Mouse (Mus musculus) heart, adult 2 months (tissue): ENCODE measurements around the gene Aass. TPM values are rescaled to one million over a fixed set of nuclear protein-coding genes. Genes with fewer than 3 reads are reported as not detected.
"Not testable (repeated sequence)": the region's sequence is repeated elsewhere in the genome, so short reads cannot be mapped to it uniquely, and the experiment has no call there.

Source experiments
- DNase-seq, 2 experiments: peaks; one replicate each; pipeline ENCODE4 v3.0.0; 2021
- H3K27ac ChIP-seq: fragments of 200-600 bp; 2 replicates; pipeline ENCODE4 v1.8.1; 2022
- H3K27me3 ChIP-seq: fragments of 200-500 bp; 2 replicates; pipeline ENCODE4 v1.6.1; 2012; ENCODE audit warnings: mild to moderate bottlenecking, low read length, inconsistent platforms, mixed read lengths; ENCODE audit not compliant: control insufficient read depth, insufficient read depth
- H3K36me3 ChIP-seq: fragments of 200-500 bp; 2 replicates; pipeline ENCODE4 v1.6.1; 2012; ENCODE audit warnings: low read length, inconsistent platforms; ENCODE audit not compliant: control insufficient read depth, insufficient read depth
- H3K4me1 ChIP-seq: fragments of 200-500 bp; 2 replicates; pipeline ENCODE4 v1.6.1; 2011; ENCODE audit warnings: low read length; ENCODE audit not compliant: control insufficient read depth, insufficient read depth
- H3K4me3 ChIP-seq: fragments of 200-600 bp; 2 replicates; pipeline ENCODE4 v1.8.1; 2022
- H3K79me2 ChIP-seq: fragments of 200-500 bp; replicated peaks from 2 replicates; pipeline ENCODE4 v1.6.1; 2012; ENCODE audit warnings: mild to moderate bottlenecking, inconsistent platforms, low read length, moderate library complexity, mixed read lengths; ENCODE audit not compliant: control insufficient read depth, insufficient read depth
- H3K9ac ChIP-seq: fragments of 200-500 bp; 2 replicates; pipeline ENCODE4 v1.6.1; 2012; ENCODE audit warnings: low read depth, mild to moderate bottlenecking, control low read depth, inconsistent platforms, low read length, mixed read lengths
- CTCF ChIP-seq: fragments of 200-600 bp; IDR thresholded peaks from 2 replicates; pipeline ENCODE4 v1.8.1; 2022; ENCODE audit warnings: antibody characterized with exemption, mild to moderate bottlenecking, moderate library complexity
- EP300 ChIP-seq: fragments of 200-500 bp; IDR thresholded peaks from 2 replicates; pipeline ENCODE4 v1.6.1; 2011; ENCODE audit warnings: low read depth, low read length, control low read depth; ENCODE audit not compliant: insufficient read depth
- POLR2A ChIP-seq: fragments of 200-500 bp; IDR thresholded peaks from 2 replicates; pipeline ENCODE4 v1.6.1; 2011; ENCODE audit warnings: mild to moderate bottlenecking, low read depth, low read length, control low read depth; ENCODE audit not compliant: insufficient read depth
- WGBS: fragments of 180-500 bp; shearing (Covaris S2); methylation state at CpG from one replicate; pipeline ENCODE4 v1.1.7; 2018; 5-methylcytosine and 5-hydroxymethylcytosine counted together
- intact Hi-C: fragments of 180-260 bp; cut with DNase I; formaldehyde crosslinking; loops from one replicate; pipeline ENCODE4 v1.15.1; 2025
- polyA plus RNA-seq: library from polyadenylated mRNA; depleted of rRNA; stranded (reverse); fragments of >200 nt; gene quantifications from 2 replicates; pipeline ENCODE4 v1.2.3, GENCODE M21; 2012
- total RNA-seq, 2 experiments: library from RNA; stranded (reverse); gene quantifications; 2 replicates each; pipeline ENCODE4 v1.2.3; 2021

The Aass gene
- total and polyA plus RNA-seq, 3 experiments = 0.27 to 0.36 (median 0.34) TPM

- no peak for DNase-seq
- WGBS = 45% methylated on average over 6 of the region's 6 CpGs
- Histone ChIP-seq H3K79me2 (no peaks in the 10 kb centered on the region), H3K27me3 (no peaks in the 10 kb centered on the region; the same call in 1 of the 2 replicates), H3K9ac (no peak overlapping the region), H3K4me3 (no peak overlapping the region), H3K4me1 (no peaks in the 10 kb centered on the region), H3K27ac (no peak overlapping the region), H3K36me3 (no peaks in the 10 kb centered on the region)
- intact Hi-C loops = no loop called here
- TF ChIP-seq EP300 (no peak), CTCF (no peak), POLR2A (no peak)
Measured at GRCm38 (mm10) chr6:23114781-23115180, 18.0 kb downstream of the Aass start.

GRCm38 (mm10) chr6:23107069-23107468 is 25.7 kb downstream of the Aass start:
- Histone ChIP-seq H3K4me3 (no peak overlapping the region), H3K27me3 (no peaks in the 10 kb centered on the region), H3K36me3 (no peaks in the 10 kb centered on the region), H3K4me1 (no peaks in the 10 kb centered on the region), H3K9ac (no peak overlapping the region), H3K27ac (no peak overlapping the region), H3K79me2 (no peaks in the 10 kb centered on the region)
- no peak for DNase-seq
- TF ChIP-seq POLR2A (no peak), EP300 (no peak), CTCF (no peak)
- 71% methylated on average over 4 of the region's 4 CpGs for WGBS
- intact Hi-C loops = no loop called here

GRCm38 (mm10) chr6:23106373-23106772 is 26.4 kb downstream of the Aass start:
- H3K36me3 ChIP-seq = no peaks in the 10 kb centered on the region
- WGBS = 23% methylated on average over 4 of the region's 4 CpGs
- H3K27me3 ChIP-seq = no peaks in the 10 kb centered on the region
- no peak overlapping the region for H3K27ac ChIP-seq
- no peaks in the 10 kb centered on the region for H3K4me1 ChIP-seq
- no peak for TF ChIP-seq CTCF
- TF ChIP-seq EP300 = no peak
- no peak for TF ChIP-seq POLR2A
- no peak overlapping the region for H3K9ac ChIP-seq
- no peak overlapping the region for H3K4me3 ChIP-seq
- DNase-seq = no peak
- intact Hi-C loops = no loop called here
- H3K79me2 ChIP-seq = no peaks in the 10 kb centered on the region

DNA sequence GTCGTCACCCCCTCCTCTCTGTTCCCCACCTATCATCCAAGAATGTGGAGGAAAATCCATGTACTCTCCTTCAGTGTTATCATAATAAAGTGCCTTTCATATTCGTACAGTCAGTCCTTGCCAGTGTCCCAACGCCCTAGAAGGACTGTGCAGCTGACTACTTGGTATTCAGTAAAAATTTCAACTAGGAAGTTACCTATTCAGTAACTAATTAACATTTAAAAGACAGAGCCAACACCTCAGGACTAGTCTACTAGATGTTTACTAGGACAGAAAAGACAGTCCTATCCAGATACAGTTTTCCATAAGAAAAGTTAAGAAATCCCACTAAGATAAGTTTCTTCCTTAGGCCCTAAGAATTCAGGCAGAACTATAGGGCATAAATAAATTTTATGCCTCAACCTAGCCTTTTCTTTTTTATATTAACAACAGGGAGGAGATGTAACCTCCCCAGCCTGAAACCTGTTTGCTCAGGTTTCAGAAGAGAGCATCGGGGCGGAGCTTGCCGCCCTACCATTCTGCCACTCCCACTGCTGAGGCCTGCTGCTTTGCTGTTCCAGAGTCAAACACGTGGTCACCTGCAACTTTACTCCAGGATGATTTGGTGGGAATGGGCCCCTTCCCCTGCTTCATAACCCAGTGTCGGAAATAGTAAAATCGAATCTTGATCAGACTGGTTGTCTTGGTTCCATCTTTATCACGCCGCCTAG is 42.3 kb downstream of the Aass start:
- H3K27me3 ChIP-seq, H3K27ac ChIP-seq, H3K4me3 ChIP-seq, H3K79me2 ChIP-seq, DNase-seq, H3K9ac ChIP-seq, H3K4me1 ChIP-seq, H3K36me3 ChIP-seq, intact Hi-C loops: not testable (repeated sequence)
- WGBS = 89% methylated on average over 11 of the region's 11 CpGs

GRCm38 (mm10) chr6:23089292-23089691 is 43.5 kb downstream of the Aass start:
- H3K79me2 ChIP-seq, H3K4me3 ChIP-seq, H3K9ac ChIP-seq, H3K36me3 ChIP-seq, intact Hi-C loops, H3K4me1 ChIP-seq, H3K27me3 ChIP-seq, H3K27ac ChIP-seq, DNase-seq: not testable (repeated sequence)
- 60% methylated on average over 4 of the region's 4 CpGs for WGBS

GRCm38 (mm10) chr6:23084587-23085421 is 48.0 kb downstream of the Aass start:
- H3K27me3 ChIP-seq = no peaks in the 10 kb centered on the region
- no peaks in the 10 kb centered on the region for H3K4me1 ChIP-seq
- H3K9ac ChIP-seq = no peak overlapping the region
- intact Hi-C loops = no loop called here
- H3K4me3 ChIP-seq = no peak overlapping the region
- TF ChIP-seq EP300 (no peak), CTCF (no peak), POLR2A (no peak)
- no peaks in the 10 kb centered on the region for H3K36me3 ChIP-seq
- no peaks in the 10 kb centered on the region for H3K79me2 ChIP-seq
- WGBS = 83% methylated on average over 5 of the region's 5 CpGs
- DNase-seq = no peak
- H3K27ac ChIP-seq = no peak overlapping the region
